Mouse (Mus musculus) thymus, postnatal 25 days (tissue): Measurements from ENCODE around the gene Polr2j.

ENCODE experiments used
- DNase-seq: peaks from one replicate; pipeline ENCODE4 v3.0.0; 2022

Gene Polr2j

GRCm38 (mm10) chr5:136168071-136168470 lies 51.6 kb downstream of the Polr2j start:
- DNase-seq = no peak

DNA sequence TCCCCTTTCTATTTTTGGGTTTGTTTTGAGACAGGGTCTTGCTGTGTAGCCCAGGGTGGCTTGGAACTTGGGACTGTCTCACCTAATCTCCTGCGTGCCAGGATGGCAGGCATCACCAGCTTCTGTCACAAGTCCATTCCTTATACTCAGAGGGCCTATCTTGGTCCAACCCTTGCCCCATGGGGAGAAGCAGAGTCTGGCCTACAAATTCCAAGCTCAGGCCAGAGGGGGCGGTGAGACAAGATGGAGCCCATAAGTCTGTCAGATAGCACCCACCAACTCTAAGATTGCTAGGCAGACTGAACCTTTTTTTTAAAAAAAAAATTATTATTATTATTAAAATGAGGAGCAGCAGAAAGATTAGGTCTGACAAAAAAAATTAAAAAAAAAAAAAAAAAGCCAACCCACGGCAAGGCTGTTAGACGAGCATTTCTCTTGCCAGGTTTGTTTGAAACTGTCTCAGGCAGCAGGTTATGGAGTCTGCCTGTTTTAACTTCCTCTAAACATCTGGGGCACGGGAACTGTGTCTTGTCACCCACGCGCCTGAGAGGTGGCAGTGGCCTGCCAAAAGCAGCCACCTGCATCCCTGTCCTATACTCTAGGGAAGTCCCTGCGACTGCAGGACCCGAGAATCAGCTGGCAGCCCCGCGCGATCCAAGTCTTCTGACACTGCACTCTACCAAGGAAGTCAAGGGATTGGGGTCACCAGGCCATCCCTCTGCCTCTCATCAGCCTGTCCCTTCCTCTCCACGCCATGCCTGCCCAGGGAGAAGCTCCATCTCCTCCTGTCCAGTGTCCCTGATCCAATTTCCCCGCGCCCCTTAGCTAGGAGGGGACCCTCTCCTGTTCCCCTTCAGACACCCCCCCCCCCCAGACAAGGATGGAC lies 53.4 kb downstream of the Polr2j start:
- DNase-seq = peak; percentile 72

GRCm38 (mm10) chr5:136170512-136171362 lies 54.3 kb downstream of the Polr2j start, which contains the start of gene Orai2:
TSS of gene Orai2 (minus strand) at chr5:136170713.
- DNase-seq = peak; percentile 93

DNA sequence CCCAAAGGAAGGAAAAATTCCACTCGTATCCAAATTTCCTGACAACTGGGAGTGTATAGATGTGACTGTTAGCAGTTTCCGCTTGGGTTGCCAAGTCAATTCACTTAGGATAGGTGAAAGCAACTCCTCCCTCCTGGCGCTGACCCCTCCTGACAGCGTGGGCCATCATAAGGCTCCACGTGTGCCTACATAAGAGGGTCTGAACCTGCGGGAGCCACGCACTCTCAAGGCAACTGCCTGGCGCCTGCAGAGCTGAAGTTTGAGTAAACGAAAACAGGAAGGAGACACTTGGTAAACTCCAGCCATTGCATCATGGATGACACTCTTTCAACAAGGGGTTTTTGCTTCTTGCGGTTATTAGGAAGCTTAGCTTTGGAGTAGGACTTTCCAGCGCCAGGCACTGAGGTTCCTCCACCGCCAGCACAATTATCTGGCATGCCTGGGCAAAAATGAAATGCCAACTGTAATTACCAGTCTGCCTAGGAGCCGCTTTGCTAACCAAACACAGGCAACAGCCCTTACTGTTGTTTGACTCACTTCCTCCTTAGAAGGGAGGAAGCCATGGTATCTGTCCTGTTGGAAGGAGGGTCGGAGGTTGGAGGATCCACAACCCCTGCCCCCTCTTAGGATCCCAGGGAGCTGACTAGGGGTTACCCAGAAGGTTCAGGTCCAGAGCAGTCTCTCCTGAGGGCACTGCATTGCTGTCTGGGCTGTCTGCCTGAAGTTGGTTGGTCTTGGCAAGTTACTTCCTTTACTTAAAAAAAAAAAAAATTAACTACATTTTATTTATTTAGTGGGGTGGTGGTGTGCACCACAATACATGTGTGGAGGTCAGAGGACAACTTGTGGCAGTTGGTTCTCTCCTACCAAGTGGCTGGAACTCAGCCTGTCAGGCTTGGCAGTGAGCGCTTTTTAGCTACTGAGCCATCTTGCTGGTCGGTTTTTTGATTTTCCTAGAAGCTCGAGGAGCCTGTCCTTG lies 55.2 kb downstream of the Polr2j start:
- peak; percentile 55 for DNase-seq
